10 mouse cellular contexts compared by ENCODE assay signal in the genomic region with DNA sequence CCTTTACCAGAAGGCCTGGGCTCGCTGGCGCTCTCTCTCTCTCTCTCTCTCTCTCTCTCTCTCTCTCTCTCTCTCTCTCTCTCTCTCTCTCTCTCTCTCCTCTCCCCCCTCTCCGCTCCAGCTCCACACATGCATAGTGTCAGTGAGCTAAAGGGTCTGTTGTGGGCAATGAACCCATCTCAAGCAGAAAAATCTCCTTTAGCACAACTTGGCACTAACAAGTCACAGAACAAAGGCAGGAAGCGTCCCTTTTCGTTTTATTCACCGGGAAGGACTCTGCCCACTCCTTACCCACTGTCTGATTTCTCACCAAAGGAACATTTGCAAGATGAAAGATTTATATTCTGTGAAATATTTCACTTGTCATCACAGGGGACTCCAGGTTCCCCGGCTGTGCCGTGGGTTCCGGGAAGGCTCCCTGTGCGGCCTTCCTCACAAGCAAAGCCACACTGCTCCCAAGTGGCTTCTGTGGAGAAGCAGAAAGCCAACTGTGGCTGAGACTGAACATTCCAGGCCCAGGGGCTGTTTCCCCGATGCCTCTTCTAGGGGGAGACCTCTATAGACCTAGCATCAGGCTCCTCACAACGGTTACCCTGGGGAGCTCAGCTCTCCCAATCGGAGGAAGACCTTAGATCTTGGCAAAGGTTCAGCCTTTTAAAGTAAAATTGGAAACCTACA.
DNase-seq lines count a peak whose midpoint lies in the region; ATAC-seq and TF ChIP-seq lines count a peak whose summit lies in the region.
"Had no signal": no experiment of that assay in that cellular context is flagged by ENCODE, and none has a peak within 500 bp of the region (broad histone marks: within the 10 kb centered on the region; RNA-seq: fewer than 3 reads in every experiment).

No protein-coding gene starts in this region.

- 55% methylated on average over 13 of the region's 13 CpGs for WGBS in intestine, postnatal 0 days
- 50% methylated on average over 13 of the region's 13 CpGs for WGBS in intestine, embryonic 15.5 days
- WGBS in midbrain, embryonic 11.5 days: 74% methylated on average over 13 of the region's 13 CpGs

- H3K4me3 ChIP-seq in intestine, postnatal 0 days (ENCODE audit: low read depth, low read length): no peak overlapping the region
- H3K4me3 ChIP-seq in intestine, embryonic 15.5 days (replicated peaks): no peak overlapping the region
- no peak overlapping the region for H3K4me3 ChIP-seq in layer of hippocampus, adult 2 months
- no peak overlapping the region for H3K4me3 ChIP-seq in midbrain, embryonic 11.5 days (ENCODE audit: low read depth, low read length)
- H3K4me3 ChIP-seq: embryonic facial prominence, embryonic 13.5 days; limb, embryonic 15.5 days had no signal

- no peaks in the 10 kb centered on the region for H3K27me3 ChIP-seq in intestine, postnatal 0 days (replicated peaks; ENCODE audit: control insufficient read depth, insufficient read depth, low read length)
- H3K27me3 ChIP-seq in intestine, embryonic 15.5 days (replicated peaks): no peaks in the 10 kb centered on the region
- H3K27me3 ChIP-seq in midbrain, embryonic 11.5 days (ENCODE audit: control insufficient read depth, insufficient read depth, low read length): no peaks in the 10 kb centered on the region
- H3K27me3 ChIP-seq: embryonic facial prominence, embryonic 13.5 days; limb, embryonic 15.5 days had no signal

- TF ChIP-seq CTCF in intestine, postnatal 0 days (IDR thresholded peaks at IDR 0.05; ENCODE audit: low read depth): peak; percentile 55
- TF ChIP-seq CTCF in layer of hippocampus, adult 2 months (conservative IDR thresholded peaks at IDR 0.05): peak; percentile 73

- no peaks in the 10 kb centered on the region for H3K4me1 ChIP-seq in intestine, postnatal 0 days (replicated peaks; ENCODE audit: control insufficient read depth, insufficient read depth, low read length)
- H3K4me1 ChIP-seq in intestine, embryonic 15.5 days (replicated peaks): no peaks in the 10 kb centered on the region
- no peaks in the 10 kb centered on the region; the same call in 1 of the 2 replicates for H3K4me1 ChIP-seq in midbrain, embryonic 11.5 days (ENCODE audit: control insufficient read depth, insufficient read depth, low read length)

- no peaks in the 10 kb centered on the region for H3K9me3 ChIP-seq in intestine, postnatal 0 days (ENCODE audit: control insufficient read depth)
- H3K9me3 ChIP-seq in intestine, embryonic 15.5 days: no peaks in the 10 kb centered on the region
- no peaks in the 10 kb centered on the region for H3K9me3 ChIP-seq in midbrain, embryonic 11.5 days (ENCODE audit: control insufficient read depth, low read length)
- H3K9me3 ChIP-seq: embryonic facial prominence, embryonic 13.5 days; limb, embryonic 15.5 days had no signal

- intact Hi-C loops in heart, postnatal 10 days (cut with DNase I): loop anchor here (5.0 to 10.0 kb wide), 2 partner anchors 644 to 1516 kb away; no protein-coding TSS in a partner anchor

- H3K36me3 ChIP-seq in intestine, postnatal 0 days (ENCODE audit: control insufficient read depth, insufficient read depth): no peaks in the 10 kb centered on the region
- H3K36me3 ChIP-seq in intestine, embryonic 15.5 days: no peaks in the 10 kb centered on the region
- no peaks in the 10 kb centered on the region for H3K36me3 ChIP-seq in midbrain, embryonic 11.5 days (ENCODE audit: control insufficient read depth, insufficient read depth, low read length)
- H3K36me3 ChIP-seq: embryonic facial prominence, embryonic 13.5 days; limb, embryonic 15.5 days had no signal

- ATAC-seq in intestine, postnatal 0 days: no peak
- no peak for ATAC-seq in intestine, embryonic 15.5 days
- ATAC-seq in midbrain, embryonic 11.5 days (ENCODE audit: low FRiP score): no peak
- no peak for ATAC-seq in activated CD4-positive, CD25-positive, alpha-beta regulatory T cell, adult 4 months

- no peak overlapping the region for H3K4me2 ChIP-seq in intestine, postnatal 0 days (replicated peaks; ENCODE audit: low read depth)
- no peak overlapping the region for H3K4me2 ChIP-seq in intestine, embryonic 15.5 days (replicated peaks)
- H3K4me2 ChIP-seq in midbrain, embryonic 11.5 days: no peak overlapping the region
- H3K4me2 ChIP-seq: embryonic facial prominence, embryonic 13.5 days; limb, embryonic 15.5 days had no signal

- DNase-seq in embryo, embryonic 10 days (ENCODE audit: low spot score): peak; percentile 40
- DNase-seq in heart, postnatal 10 days: peak; percentile 41 to 50
- peak in 1 of 2 experiments; percentile 3 for DNase-seq in layer of hippocampus, adult 2 months (ENCODE audit: low spot score in 2 of 2)
- DNase-seq in midbrain, embryonic 11.5 days (ENCODE audit: low spot score, missing footprints): peak; percentile 49
- DNase-seq in spleen, postnatal 10 days (ENCODE audit: low spot score in 2 of 2): no peak

- no peak overlapping the region for H3K27ac ChIP-seq in intestine, postnatal 0 days (ENCODE audit: low read depth, low read length)
- no peak overlapping the region for H3K27ac ChIP-seq in intestine, embryonic 15.5 days
- H3K27ac ChIP-seq in layer of hippocampus, adult 2 months: no peak overlapping the region
- no peak overlapping the region for H3K27ac ChIP-seq in midbrain, embryonic 11.5 days (ENCODE audit: low read depth, low read length)
- H3K27ac ChIP-seq: embryonic facial prominence, embryonic 13.5 days; limb, embryonic 15.5 days had no signal

- H3K9ac ChIP-seq in intestine, postnatal 0 days (ENCODE audit: low read depth, low read length): no peak overlapping the region
- H3K9ac ChIP-seq in intestine, embryonic 15.5 days: no peak overlapping the region
- no peak overlapping the region for H3K9ac ChIP-seq in midbrain, embryonic 11.5 days (ENCODE audit: low read length)
- H3K9ac ChIP-seq: embryonic facial prominence, embryonic 13.5 days; limb, embryonic 15.5 days had no signal

Comparison
In these comparisons a context has a peak if more than half of its experiments do, and no peak if none do; other contexts are left out.
1. DNase-seq: peak in embryo, embryonic 10 days (single experiment), heart, postnatal 10 days (2 of 2) and midbrain, embryonic 11.5 days (single experiment); none in spleen, postnatal 10 days (0 of 2).